Mouse (Mus musculus) erythroblast, adult 5-6 weeks (primary cell): ENCODE results near the gene Fbxw7. TPM values are rescaled to one million over a fixed set of nuclear protein-coding genes. Genes with fewer than 3 reads are reported as not detected.

Experiments
- ATAC-seq: replicated peaks from 2 replicates; pipeline ENCODE4 v1.8.0; 2016; ENCODE audit warnings: moderate number of reproducible peaks, mild to moderate bottlenecking, moderate TSS enrichment, inconsistent platforms; ENCODE audit not compliant: poor library complexity, low FRiP score, severe bottlenecking
- total RNA-seq, 2 experiments: library from RNA; stranded (forward) in 1 of 2; stranded (reverse) in 1 of 2; fragments of 150-400 nt in 1 of 2; fragments of 200-764, 138-1000 nt in 1 of 2; gene quantifications; 2 replicates each; pipeline versions ENCODE4 v1.2.3 to v1.2.4; 2015 to 2017; ENCODE audit warnings: low replicate concordance in 2 of 2

The Fbxw7 gene
- total RNA-seq, 2 experiments from 2014 or later = 0.77 to 8.4 TPM

GRCm38 (mm10) chr3:84937360-84938355 is 122.6 kb downstream of the Fbxw7 start:
- ATAC-seq = no peak

GRCm38 (mm10) chr3:84944933-84945332 is 129.9 kb downstream of the Fbxw7 start:
- no peak for ATAC-seq

GRCm38 (mm10) chr3:84946381-84946780 is 131.3 kb downstream of the Fbxw7 start:
- ATAC-seq = no peak

- ATAC-seq = no peak
Measured at GRCm38 (mm10) chr3:84949387-84949786, 134.3 kb downstream of the Fbxw7 start.

GRCm38 (mm10) chr3:84951698-84952097 is 136.6 kb downstream of the Fbxw7 start:
- no peak for ATAC-seq

- ATAC-seq = no peak
Measured at GRCm38 (mm10) chr3:84952135-84952534, 137.1 kb downstream of the Fbxw7 start.

GRCm38 (mm10) chr3:84952585-84953187 is 137.6 kb downstream of the Fbxw7 start:
- no peak for ATAC-seq

GRCm38 (mm10) chr3:84955011-84955775 is 140.1 kb downstream of the Fbxw7 start:
- ATAC-seq = no peak

GRCm38 (mm10) chr3:84955857-84956256 is 140.8 kb downstream of the Fbxw7 start:
- no peak for ATAC-seq

- no peak for ATAC-seq
Measured at GRCm38 (mm10) chr3:84965156-84965555, 150.1 kb downstream of the Fbxw7 start.

- no peak for ATAC-seq
Measured at GRCm38 (mm10) chr3:84967364-84967763, 152.3 kb downstream of the Fbxw7 start.

GRCm38 (mm10) chr3:84971561-84971960 is 156.5 kb downstream of the Fbxw7 start:
- no peak for ATAC-seq

GRCm38 (mm10) chr3:84972881-84973280 is 157.8 kb downstream of the Fbxw7 start:
- no peak for ATAC-seq

GRCm38 (mm10) chr3:84974193-84974592 is 159.1 kb downstream of the Fbxw7 start:
- no peak for ATAC-seq

- no peak for ATAC-seq
Measured at GRCm38 (mm10) chr3:84978676-84979075, 163.6 kb downstream of the Fbxw7 start.

- ATAC-seq = no peak
Measured at GRCm38 (mm10) chr3:84980158-84980557, 165.1 kb downstream of the Fbxw7 start.

- ATAC-seq = no peak
Measured at GRCm38 (mm10) chr3:84982688-84983087, 167.6 kb downstream of the Fbxw7 start.

- ATAC-seq = no peak
Measured at GRCm38 (mm10) chr3:84985121-84985625, 170.1 kb downstream of the Fbxw7 start.

GRCm38 (mm10) chr3:84988880-84989279 is 173.8 kb downstream of the Fbxw7 start:
- ATAC-seq = no peak

GRCm38 (mm10) chr3:85005257-85005656 is 190.2 kb downstream of the Fbxw7 start:
- no peak for ATAC-seq
